Mouse (Mus musculus) neutrophil, adult 5-6 weeks (primary cell): ENCODE measurements around the gene Tmem198. TPM values are rescaled to one million over a fixed set of nuclear protein-coding genes. Genes with fewer than 3 reads are reported as not detected.
A peak's percentile ranks its signal among the peaks of the same experiment; 100 is the strongest.

Experiments
- ATAC-seq: fragments of 151-379, 151-347 bp; 2 replicates; pipeline ENCODE4 v1.8.0; 2017; ENCODE audit warnings: mild to moderate bottlenecking, moderate TSS enrichment; ENCODE audit not compliant: insufficient number of reproducible peaks, poor library complexity, low FRiP score, severe bottlenecking; ENCODE audit errors: extremely low read depth
- total RNA-seq: library from RNA; stranded (forward); fragments of 200-1000 nt; gene quantifications from 2 replicates; pipeline ENCODE4 v1.2.3, GENCODE M21; 2017

Tmem198 gene
- 0.35 TPM in 1 of 2 replicates, not detected in the other for total RNA-seq

DNA sequence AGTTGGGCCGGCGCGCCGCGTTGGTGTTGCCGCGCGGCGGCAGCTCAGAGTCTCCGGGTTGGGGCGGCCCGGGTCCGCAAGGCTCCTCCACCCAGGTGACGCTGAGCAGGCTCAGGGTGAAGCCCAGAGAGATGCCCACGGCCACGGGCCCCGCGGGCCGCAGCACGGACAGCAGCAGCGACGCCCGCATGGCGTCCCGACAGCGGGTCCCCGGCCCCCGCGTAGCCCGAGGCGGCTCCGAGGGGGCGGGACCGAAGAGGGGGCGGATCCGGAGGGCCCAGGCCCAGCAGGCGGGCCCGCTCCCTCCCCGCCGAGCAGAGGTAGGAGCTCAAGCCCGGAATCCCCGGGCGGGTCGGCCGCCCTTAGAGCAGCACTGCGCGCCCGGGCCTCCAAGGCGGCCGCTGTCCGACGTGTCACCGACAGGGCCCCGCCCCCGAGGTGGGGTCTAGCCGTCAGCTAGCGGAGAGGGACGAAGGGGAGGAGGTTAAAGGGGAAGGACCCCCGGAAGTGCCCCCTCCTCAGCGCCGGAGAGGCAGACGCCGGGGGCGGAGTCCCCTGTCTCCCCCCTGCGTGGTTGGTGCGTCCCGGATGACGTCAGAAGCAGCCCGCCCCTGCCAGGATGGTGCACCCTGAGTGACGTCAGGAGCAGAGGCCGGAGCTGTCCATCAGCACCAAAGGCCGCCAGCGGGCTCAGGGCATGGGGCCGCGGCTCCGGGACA, at the start of gene Tmem198, which contains the start of gene Chpf:
Gene Tmem198 (plus strand): TSS at position 617 of the 719 bp plus-strand sequence.
Gene Chpf (minus strand): TSS at position 392 of the 719 bp plus-strand sequence.
- peak; percentile 69 for ATAC-seq

- ATAC-seq, result peak; percentile 61
These were observed 43.6 kb upstream of the Tmem198 start, which contains the start of gene Gmppa for GRCm38 (mm10) chr1:75435475-75436328. Gene Gmppa (plus strand): TSS chr1:75435930.

- ATAC-seq, result no peak
These were observed 40.5 kb upstream of the Tmem198 start for GRCm38 (mm10) chr1:75438782-75439181.

GRCm38 (mm10) chr1:75440661-75441060, 38.7 kb upstream of the Tmem198 start:
- ATAC-seq, result no peak

- no peak for ATAC-seq
These were observed 37.8 kb upstream of the Tmem198 start for GRCm38 (mm10) chr1:75441471-75441996.

- ATAC-seq, result no peak
These were observed 37.2 kb upstream of the Tmem198 start for GRCm38 (mm10) chr1:75442171-75442570.

- no peak for ATAC-seq
These were observed 36.5 kb upstream of the Tmem198 start for GRCm38 (mm10) chr1:75442811-75443210.

GRCm38 (mm10) chr1:75443247-75444024, 35.9 kb upstream of the Tmem198 start:
- no peak for ATAC-seq

DNA sequence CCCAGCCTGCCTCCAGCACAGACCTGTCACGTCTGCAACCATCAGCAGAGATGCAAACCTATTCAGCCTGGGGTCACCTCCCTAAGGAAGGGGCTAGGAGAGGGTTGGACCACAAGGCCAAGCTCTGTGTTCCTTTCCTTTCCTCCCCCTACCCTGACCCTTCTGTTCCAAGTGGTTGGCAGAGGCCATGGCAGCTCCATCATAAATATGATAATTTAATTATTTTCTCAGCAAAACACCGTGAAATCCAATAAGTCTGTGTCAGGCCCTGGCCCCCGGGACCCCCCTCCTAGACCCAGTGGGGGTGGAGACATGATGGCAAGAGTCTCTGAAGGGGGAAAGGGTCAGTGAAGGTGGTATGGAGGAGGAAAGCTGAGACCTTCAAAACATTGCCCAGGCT, 35.1 kb upstream of the Tmem198 start:
- ATAC-seq, result no peak

DNA sequence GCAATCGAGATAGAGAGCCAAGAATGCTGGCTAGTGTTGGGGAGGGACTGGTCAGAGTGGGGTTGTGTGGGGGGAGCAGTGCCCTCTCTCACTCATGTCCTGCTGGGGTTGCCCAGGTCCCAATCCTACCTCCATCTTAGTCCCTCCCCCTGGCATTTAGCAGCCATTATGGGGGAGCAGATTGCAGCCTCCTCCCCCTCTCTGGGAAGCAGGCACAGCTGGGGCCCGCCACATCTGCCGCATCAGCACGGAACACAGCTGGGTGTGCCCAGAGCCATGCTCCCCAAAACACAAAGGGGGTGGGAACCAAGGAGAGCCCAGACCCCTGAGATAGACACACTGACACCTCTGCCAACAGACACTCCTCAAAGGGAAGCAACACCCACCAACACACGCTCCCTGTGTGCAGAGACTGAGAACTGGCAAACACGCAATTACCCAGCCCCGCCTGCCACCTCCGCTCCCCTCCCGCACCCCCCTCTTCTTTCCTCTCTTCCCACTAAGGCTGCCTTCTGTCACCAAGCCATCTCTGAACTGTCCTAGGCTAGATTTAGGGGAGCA, 34.1 kb upstream of the Tmem198 start:
- no peak for ATAC-seq

- peak; percentile 54 for ATAC-seq
These were observed 33.4 kb upstream of the Tmem198 start for GRCm38 (mm10) chr1:75445751-75446611.

GRCm38 (mm10) chr1:75446656-75447055, 32.7 kb upstream of the Tmem198 start:
- no peak for ATAC-seq

- no peak for ATAC-seq
These were observed 31.9 kb upstream of the Tmem198 start for GRCm38 (mm10) chr1:75447265-75448051.

DNA sequence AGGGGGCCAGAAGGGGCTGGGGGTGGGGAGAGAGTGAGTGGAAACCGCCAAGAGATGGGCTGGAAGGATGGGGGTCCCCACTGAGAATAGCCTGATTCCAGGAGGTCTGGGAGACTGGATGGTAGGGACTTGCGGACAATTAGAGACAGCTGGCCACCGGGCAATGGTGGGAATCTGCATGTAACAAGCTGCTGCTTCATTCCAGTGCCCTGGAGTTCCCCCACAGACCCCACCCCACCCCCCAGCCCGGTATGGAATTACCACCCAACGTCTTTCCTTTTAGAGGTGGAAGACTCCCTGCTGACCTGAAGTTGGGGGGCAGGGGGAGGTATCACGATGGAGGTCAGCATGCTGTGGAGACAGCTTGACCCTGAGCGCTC, 31.3 kb upstream of the Tmem198 start:
- no peak for ATAC-seq

DNA sequence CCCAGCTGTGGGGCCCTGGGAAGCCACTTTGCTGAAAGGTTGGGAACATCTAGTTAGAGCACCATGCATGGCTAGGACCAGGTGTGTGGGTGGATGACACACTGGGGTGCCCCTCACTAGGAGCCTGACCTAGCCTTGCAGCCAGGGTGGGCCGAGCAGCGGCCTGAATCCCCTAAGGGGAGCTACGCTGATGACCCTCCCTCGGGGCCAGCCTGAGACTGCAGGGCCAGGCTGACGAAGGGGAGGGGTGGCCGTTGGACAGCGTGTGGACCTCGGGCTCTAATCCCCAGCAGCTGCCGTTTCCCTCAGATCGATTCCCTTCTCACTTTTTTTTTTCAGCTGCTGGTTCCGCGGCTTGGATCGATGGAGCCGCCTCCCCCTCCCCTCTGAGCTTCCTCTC, 30.4 kb upstream of the Tmem198 start:
- no peak for ATAC-seq

- no peak for ATAC-seq
These were observed 29.8 kb upstream of the Tmem198 start for GRCm38 (mm10) chr1:75449377-75450135.
